Mouse (Mus musculus) neural tube, embryonic 11.5 days (tissue): ENCODE results near the gene Ap1s3. TPM values are rescaled to one million over a fixed set of nuclear protein-coding genes. Genes with fewer than 3 reads are reported as not detected.

Experiments
- polyA plus RNA-seq: library from polyadenylated mRNA; unstranded; fragments of >200 nt; fragmentation: Nextera tagmentation; extraction: Ambion mirVana; gene quantifications from 2 replicates; pipeline ENCODE4 v1.2.1, GENCODE M21; 2014

Gene Ap1s3
- polyA plus RNA-seq, 1 experiment from 2014 or later: not detected

Other genes with a start within 250 kb of the Ap1s3 start
- 13.7 and 14.1 TPM in 2 replicates for gene Scg2, start 231.9 kb downstream of the Ap1s3 start, polyA plus RNA-seq
- 51.8 and 54.8 TPM in 2 replicates for gene Mrpl44, start 104.0 kb upstream of the Ap1s3 start, polyA plus RNA-seq
- gene Wdfy1, start 104.2 kb upstream of the Ap1s3 start, polyA plus RNA-seq: 54.7 and 55.1 TPM in 2 replicates
- gene Serpine2, start 189.2 kb upstream of the Ap1s3 start, polyA plus RNA-seq: 116 and 122 TPM in 2 replicates